Mouse (Mus musculus): Measurements from ENCODE around the gene Cd47. TPM values are rescaled to one million over a fixed set of nuclear protein-coding genes. Genes with fewer than 3 reads are reported as not detected.

Gene Cd47
- polyA plus RNA-seq, 1 experiment from 2014 or later: 40.0 TPM

DNA sequence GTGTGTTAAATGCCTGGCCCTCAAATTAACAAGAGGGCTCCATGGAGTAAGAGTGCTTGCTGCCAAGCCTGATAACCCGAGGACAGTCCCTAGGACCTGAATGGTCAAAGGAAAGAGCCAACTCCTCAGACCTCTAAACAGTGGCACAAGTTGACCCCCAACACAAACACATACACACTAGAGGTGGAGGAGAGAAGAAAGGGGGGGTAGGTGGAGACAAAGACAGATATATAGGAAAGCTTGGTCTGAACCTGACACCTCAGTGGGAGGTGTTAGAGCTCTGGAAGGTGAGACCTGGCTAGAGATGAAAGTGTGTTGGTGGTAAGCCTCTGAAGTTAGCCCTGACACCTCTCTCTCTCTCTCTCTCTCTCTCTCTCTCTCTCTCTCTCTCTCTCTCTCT lies 27.8 kb upstream of the Cd47 start:
- H3K27ac ChIP-seq: no peak overlapping the region
- H3K4me2 ChIP-seq: no peak overlapping the region
- no peak overlapping the region for H3K4me3 ChIP-seq (replicated peaks)
- no peak for ATAC-seq (ENCODE audit: insufficient number of reproducible peaks, insufficient read depth, low FRiP score, low TSS enrichment, low read depth)
- H3K9me3 ChIP-seq: no peaks in the 10 kb centered on the region
- no peak overlapping the region for H3K9ac ChIP-seq (replicated peaks)
- peaks cover 3% of the 10 kb centered on the region; the same call in 1 of the 2 replicates for H3K4me1 ChIP-seq (replicated peaks)
- H3K36me3 ChIP-seq: no peaks in the 10 kb centered on the region
- WGBS: 35% methylated on average over 1 of the region's 1 CpGs
- no peaks in the 10 kb centered on the region for H3K27me3 ChIP-seq

DNA sequence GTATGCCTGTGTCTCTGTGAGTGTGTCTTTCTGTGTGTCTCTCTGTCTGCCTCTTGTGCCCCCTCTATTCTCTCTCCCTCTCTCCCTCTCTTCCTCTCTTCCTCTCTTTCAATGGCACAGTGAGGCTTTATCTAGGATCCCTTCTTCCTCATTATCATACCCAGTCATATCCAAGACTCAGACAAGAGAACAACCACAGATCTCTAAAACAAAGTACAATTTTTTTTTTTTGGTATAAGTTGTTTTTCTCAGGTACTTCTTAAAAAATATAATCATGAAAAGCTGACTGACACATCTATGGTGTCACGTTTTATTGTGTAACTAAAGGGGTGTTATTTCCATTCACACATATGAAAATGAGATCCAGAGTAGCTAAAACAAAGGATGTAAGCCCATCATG lies 27.3 kb upstream of the Cd47 start:
- no peaks in the 10 kb centered on the region for H3K27me3 ChIP-seq
- no peaks in the 10 kb centered on the region for H3K36me3 ChIP-seq
- no peak overlapping the region for H3K27ac ChIP-seq
- ATAC-seq (ENCODE audit: insufficient number of reproducible peaks, insufficient read depth, low FRiP score, low TSS enrichment, low read depth): no peak
- H3K4me1 ChIP-seq (replicated peaks): peaks cover 3% of the 10 kb centered on the region; the same call in 1 of the 2 replicates
- 91% methylated on average over 1 of the region's 1 CpGs for WGBS
- no peak overlapping the region for H3K4me2 ChIP-seq
- H3K4me3 ChIP-seq (replicated peaks): no peak overlapping the region
- no peaks in the 10 kb centered on the region for H3K9me3 ChIP-seq
- no peak overlapping the region for H3K9ac ChIP-seq (replicated peaks)

DNA sequence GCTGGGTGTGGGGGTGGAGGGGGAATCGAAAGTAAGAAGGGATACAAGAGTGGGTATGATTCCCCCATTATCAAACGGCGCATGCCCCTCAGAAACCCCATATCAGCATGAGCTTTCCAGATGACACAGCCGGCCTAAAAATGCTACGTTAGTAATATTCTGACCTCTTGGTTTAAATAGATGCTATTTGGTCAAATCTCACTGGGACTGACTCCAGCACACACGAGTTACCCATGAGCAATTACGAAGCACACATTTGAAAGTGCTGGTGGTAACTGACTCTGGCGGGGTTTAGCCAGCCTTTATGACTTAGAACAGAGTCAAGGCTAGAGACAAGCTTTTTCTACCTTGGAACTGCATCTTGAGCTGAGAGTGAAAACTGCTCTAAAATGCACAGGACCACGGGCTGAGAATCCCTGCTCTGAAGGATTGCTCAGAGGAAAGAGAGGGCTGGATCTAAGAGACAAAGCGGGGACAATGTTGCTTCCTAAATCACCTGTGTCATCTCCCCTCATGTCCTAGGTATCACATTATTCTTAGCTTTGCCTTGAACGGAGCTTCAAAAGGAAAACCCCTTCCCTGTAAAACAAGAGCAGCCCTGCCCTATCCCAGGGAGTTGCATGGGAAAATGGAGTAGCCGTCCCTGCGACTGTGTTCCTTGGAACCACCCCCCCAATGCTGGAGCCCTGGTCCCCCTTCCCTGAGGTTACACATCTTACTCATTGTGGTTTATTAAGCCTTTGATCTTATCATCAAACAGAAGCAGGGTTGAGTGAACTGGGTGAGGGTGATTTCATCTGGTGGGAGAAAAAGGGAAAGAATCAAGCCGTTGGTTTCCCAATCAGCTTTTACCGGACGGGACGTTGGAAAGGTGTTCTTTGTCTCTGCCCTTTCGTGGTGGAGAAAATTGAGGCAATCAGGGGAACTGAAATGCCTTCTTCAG lies 26.0 kb upstream of the Cd47 start:
- no peak for ATAC-seq (ENCODE audit: insufficient number of reproducible peaks, insufficient read depth, low FRiP score, low TSS enrichment, low read depth)
- Histone ChIP-seq H3K4me3 (replicated peaks) (no peak overlapping the region), H3K4me1 (replicated peaks) (peaks cover 5% of the 10 kb centered on the region; the same call in 1 of the 2 replicates), H3K9me3 (no peaks in the 10 kb centered on the region), H3K27me3 (no peaks in the 10 kb centered on the region), H3K36me3 (no peaks in the 10 kb centered on the region), H3K4me2 (no peak overlapping the region), H3K27ac (no peak overlapping the region), H3K9ac (replicated peaks) (no peak overlapping the region)
- WGBS: 78% methylated on average over 18 of the region's 18 CpGs

DNA sequence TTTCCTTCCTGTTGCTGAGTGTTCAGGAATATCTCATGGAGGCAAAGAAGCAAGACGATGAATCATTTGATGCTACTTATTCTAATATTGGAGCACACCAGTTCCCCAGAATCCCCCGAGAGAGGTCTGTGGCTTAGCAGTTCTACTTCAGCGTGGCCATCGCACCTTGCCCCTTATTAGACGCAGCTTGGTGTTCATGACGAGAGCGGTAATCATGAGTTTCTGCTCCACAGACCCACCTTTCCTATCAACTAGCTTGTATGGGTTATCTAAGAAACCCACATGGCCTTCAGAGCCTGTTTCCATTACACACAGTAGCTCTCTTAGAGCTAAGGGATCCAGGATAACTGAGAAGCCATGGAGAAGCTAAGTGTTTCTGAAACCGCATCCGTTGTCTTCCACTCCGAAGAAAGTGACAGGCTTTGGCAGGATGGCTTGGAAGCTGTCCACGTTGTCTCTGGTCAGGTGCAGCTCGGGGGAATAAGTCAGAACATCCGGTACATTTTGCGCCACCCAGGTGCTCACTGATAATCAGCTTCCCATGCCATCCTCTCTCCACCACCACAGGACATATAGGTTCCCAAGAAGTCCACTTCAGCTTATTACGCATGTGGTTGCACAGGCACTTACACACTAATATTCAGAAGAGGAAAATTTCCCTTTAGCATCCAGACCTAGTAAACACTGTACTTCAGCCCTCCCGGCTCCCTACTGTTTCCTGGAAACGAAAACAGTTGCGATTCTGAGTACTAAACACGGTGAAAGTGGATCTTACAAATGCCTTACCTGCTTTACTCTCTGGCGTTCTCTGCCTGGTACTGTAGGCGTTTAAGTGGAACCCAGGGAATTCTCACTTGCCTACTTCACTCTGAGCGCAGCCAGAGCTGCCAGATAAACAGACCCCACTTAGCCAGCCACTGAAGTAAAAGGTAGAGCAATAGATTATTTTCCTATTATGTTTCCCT lies 25.0 kb upstream of the Cd47 start:
- Histone ChIP-seq H3K36me3 (no peaks in the 10 kb centered on the region), H3K4me3 (replicated peaks) (no peak overlapping the region), H3K4me1 (replicated peaks) (peaks cover 5% of the 10 kb centered on the region; the same call in 1 of the 2 replicates), H3K27me3 (no peaks in the 10 kb centered on the region), H3K9me3 (no peaks in the 10 kb centered on the region), H3K9ac (replicated peaks) (no peak overlapping the region), H3K4me2 (no peak overlapping the region), H3K27ac (no peak overlapping the region)
- ATAC-seq (ENCODE audit: insufficient number of reproducible peaks, insufficient read depth, low FRiP score, low TSS enrichment, low read depth): no peak
- WGBS: 77% methylated on average over 22 of the region's 22 CpGs

DNA sequence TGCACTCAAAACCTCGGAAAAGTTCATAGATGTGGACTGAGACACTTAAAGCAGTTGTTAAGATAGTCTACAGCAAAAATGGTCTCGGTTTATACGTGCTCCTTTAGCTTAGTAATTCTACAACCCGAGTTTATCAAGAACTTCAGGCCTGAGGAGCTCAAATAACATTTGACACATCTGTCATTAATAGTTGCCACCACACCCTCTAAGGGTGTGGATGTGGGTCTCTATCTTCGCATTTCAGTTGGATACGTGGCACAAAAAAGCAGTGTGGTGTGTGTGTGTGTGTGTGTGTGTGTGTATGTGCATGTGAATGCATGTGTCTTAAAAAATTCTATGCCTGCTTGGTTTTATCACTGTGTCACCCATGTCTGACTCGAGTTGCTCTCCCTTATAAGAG lies 23.4 kb upstream of the Cd47 start:
- H3K4me1 ChIP-seq (replicated peaks): peaks cover 5% of the 10 kb centered on the region; the same call in 1 of the 2 replicates
- no peak overlapping the region for H3K9ac ChIP-seq (replicated peaks)
- WGBS: 77% methylated on average over 7 of the region's 7 CpGs
- H3K4me3 ChIP-seq (replicated peaks): no peak overlapping the region
- no peaks in the 10 kb centered on the region for H3K27me3 ChIP-seq
- ATAC-seq (ENCODE audit: insufficient number of reproducible peaks, insufficient read depth, low FRiP score, low TSS enrichment, low read depth): no peak
- H3K4me2 ChIP-seq: no peak overlapping the region
- no peak overlapping the region for H3K27ac ChIP-seq
- no peaks in the 10 kb centered on the region for H3K9me3 ChIP-seq
- no peaks in the 10 kb centered on the region for H3K36me3 ChIP-seq

DNA sequence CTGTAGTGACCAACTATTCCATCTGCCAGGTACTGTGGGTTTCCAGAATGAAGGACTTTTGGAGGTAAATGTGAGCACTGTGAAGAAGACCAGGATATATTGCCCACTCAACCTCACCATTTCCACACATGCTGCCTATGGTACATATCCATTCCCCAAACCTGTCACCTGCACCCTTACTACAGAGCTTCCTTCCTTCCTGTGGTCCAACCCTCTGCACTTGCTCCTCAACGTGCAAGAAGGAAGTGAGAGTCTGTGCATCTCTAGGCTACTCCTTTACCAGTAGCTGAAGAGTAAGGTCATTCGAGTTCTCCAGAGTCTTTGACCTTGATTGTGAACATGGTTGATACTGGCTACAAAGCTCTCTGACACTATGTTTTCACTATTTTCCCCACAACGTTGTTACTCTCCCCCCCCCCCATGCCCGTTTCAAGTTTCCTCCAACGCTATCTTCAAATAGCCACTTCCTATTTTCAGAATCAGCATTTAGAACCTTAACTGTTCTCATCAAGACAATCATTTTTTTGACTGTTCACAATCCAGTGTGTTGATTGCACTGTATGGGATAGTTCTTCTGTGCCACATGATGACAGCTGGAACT lies 18.7 kb upstream of the Cd47 start:
- Histone ChIP-seq H3K4me3 (replicated peaks) (no peak overlapping the region), H3K4me1 (replicated peaks) (0 out of 2 replicates have a peak, but pooled peaks cover 2% of the 10 kb centered on the region), H3K36me3 (no peaks in the 10 kb centered on the region), H3K27me3 (no peaks in the 10 kb centered on the region), H3K4me2 (no peak overlapping the region), H3K9me3 (no peaks in the 10 kb centered on the region), H3K27ac (no peak overlapping the region), H3K9ac (replicated peaks) (no peak overlapping the region)
- 88% methylated on average over 5 of the region's 5 CpGs for WGBS
- no peak for ATAC-seq (ENCODE audit: insufficient number of reproducible peaks, insufficient read depth, low FRiP score, low TSS enrichment, low read depth)

DNA sequence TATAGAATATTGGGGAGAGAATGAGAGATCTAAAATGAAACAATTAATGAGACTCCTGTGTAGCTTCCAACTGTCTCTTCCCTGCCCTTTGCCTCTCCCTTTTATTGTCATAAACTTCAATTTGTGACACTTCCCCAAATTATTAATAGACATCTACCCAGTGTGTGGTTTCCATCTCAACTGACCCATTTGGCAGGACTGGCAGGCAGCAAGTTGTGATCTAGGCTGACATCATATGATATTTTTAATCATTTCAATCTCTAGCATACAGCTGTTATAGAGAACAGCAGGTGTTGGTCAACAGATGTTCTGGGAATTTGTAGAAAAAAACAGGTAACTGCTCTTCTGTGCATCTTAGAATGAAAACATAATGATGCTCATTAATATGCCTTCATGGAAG lies 17.0 kb upstream of the Cd47 start:
- Histone ChIP-seq H3K4me1 (replicated peaks) (0 out of 2 replicates have a peak, but pooled peaks cover 2% of the 10 kb centered on the region), H3K9ac (replicated peaks) (no peak overlapping the region), H3K9me3 (no peaks in the 10 kb centered on the region), H3K4me3 (replicated peaks) (no peak overlapping the region), H3K4me2 (no peak overlapping the region), H3K27ac (no peak overlapping the region), H3K27me3 (no peaks in the 10 kb centered on the region), H3K36me3 (no peaks in the 10 kb centered on the region)
- ATAC-seq (ENCODE audit: insufficient number of reproducible peaks, insufficient read depth, low FRiP score, low TSS enrichment, low read depth): no peak

DNA sequence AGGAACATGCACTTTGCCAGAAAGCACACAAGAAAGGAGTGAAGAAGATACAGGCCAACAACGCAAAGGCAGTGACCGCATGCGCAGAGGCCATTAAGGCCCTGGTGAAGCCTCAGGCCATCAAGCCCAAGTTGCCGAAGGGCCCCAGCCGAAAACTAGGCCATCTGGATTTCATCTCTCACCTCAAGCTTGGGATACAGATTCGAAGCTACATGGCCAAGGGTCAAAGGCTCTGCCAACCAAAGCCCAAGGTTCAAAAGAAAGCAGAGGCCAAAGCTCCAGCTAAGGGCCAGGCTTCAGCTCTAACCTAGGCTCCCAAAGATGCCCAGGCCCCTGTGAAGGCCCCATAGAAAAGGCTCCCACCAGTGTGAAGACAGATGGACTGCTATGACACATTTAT lies 14.2 kb upstream of the Cd47 start:
- Histone ChIP-seq H3K4me1 (replicated peaks) (no peaks in the 10 kb centered on the region), H3K4me3 (replicated peaks) (no peak overlapping the region), H3K9ac (replicated peaks) (no peak overlapping the region), H3K4me2 (no peak overlapping the region), H3K36me3 (no peaks in the 10 kb centered on the region), H3K9me3 (no peaks in the 10 kb centered on the region), H3K27me3 (no peaks in the 10 kb centered on the region), H3K27ac (no peak overlapping the region)
- ATAC-seq (ENCODE audit: insufficient number of reproducible peaks, insufficient read depth, low FRiP score, low TSS enrichment, low read depth): no peak
- WGBS: 75% methylated on average over 6 of the region's 6 CpGs

DNA sequence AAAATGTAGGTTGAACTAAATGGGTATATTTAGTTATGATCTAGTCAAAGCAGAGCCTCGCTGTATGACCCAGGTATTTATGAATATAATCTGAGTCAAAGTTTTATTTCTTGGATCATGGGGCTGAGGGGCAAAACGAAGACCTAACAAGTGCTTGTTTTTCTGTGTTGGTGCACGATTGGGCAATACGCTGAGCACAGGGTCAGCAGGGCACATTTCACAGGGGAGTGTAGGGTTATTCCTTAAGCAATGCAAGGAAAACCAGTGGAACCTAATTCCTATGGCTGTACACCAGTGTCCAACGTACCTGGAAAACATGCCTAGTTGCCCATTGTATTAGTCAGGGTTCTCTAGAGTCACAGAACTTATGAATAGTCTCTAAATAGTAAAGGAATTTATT lies 12.6 kb upstream of the Cd47 start:
- no peak overlapping the region for H3K9ac ChIP-seq (replicated peaks)
- H3K4me3 ChIP-seq (replicated peaks): no peak overlapping the region
- ATAC-seq (ENCODE audit: insufficient number of reproducible peaks, insufficient read depth, low FRiP score, low TSS enrichment, low read depth): no peak
- no peaks in the 10 kb centered on the region for H3K36me3 ChIP-seq
- WGBS: 91% methylated on average over 5 of the region's 5 CpGs
- H3K27me3 ChIP-seq: no peaks in the 10 kb centered on the region
- no peak overlapping the region for H3K4me2 ChIP-seq
- H3K4me1 ChIP-seq (replicated peaks): 0 out of 2 replicates have a peak, but pooled peaks cover under 1% of the 10 kb centered on the region
- H3K9me3 ChIP-seq: no peaks in the 10 kb centered on the region
- no peak overlapping the region for H3K27ac ChIP-seq

DNA sequence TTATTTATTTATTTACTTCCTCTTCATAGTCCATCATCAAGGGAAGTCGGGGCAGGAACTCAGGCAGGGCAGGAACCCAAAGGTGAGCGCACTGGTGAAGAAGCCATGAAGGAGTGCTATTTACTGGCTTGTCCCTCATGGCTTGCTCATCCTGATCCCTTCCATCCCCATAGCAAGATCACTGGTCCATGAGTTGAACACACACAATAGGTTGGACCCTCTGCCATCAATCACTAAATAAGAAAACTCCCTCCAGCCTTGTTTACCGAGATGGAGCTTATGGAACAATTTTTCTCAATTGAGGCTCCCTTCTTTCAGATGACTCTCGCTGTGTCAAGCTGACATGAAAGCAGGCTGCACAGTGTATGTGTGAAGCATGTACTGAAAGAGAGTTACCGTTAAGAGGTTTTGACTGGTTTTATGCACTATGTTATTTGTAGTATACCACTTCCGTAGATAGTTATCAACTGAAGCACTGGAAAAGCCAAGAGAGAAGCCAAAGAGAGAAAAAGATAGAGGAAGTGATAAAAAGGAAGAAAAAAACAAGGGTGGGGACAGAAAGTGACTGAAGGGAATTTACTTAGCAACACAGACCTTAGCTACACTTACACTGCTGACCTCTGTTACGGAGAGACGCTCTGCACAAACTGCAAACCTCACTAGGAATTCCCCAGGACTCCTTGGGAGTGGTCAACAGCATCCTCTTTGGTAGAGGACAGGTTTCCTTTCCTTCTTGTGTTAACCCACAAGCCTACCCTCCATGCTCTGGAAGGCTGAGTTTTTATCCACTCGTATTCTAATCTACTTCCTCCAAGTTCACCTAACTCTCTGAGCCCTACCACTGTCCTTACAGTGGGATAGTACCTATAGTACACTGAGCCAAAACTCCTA lies 9.5 kb upstream of the Cd47 start:
- WGBS: 91% methylated on average over 9 of the region's 9 CpGs
- no peak for ATAC-seq (ENCODE audit: insufficient number of reproducible peaks, insufficient read depth, low FRiP score, low TSS enrichment, low read depth)

More for the DNA sequence above, 9.5 kb upstream of the Cd47 start:
- Histone ChIP-seq H3K27ac (no peak overlapping the region), H3K9ac (replicated peaks) (no peak overlapping the region), H3K9me3 (no peaks in the 10 kb centered on the region), H3K4me3 (replicated peaks) (no peak overlapping the region), H3K27me3 (no peaks in the 10 kb centered on the region), H3K36me3 (no peaks in the 10 kb centered on the region), H3K4me1 (replicated peaks) (peaks cover 4% of the 10 kb centered on the region; the same call in 1 of the 2 replicates), H3K4me2 (no peak overlapping the region)
